Mouse (Mus musculus) CH12.LX (cell line): Measurements from ENCODE around the gene Nucb1.

Source experiments
- CTCF ChIP-seq, 2 experiments: IDR thresholded peaks in 1 of 2; conservative IDR thresholded peaks in 1 of 2; 2 replicates each; pipeline ENCODE4 v1.5.1; 2011 to 2012; ENCODE audit warnings: low read depth in 2 of 2, low read length in 2 of 2, improper control_type of control experiment in 1 of 2, inconsistent platforms in 1 of 2, mild to moderate bottlenecking in 1 of 2, moderate library complexity in 1 of 2
- ELF1 ChIP-seq: IDR thresholded peaks from 2 replicates; pipeline ENCODE4 v1.6.1; 2014; ENCODE audit warnings: low read depth, mild to moderate bottlenecking, inconsistent platforms, low read length, improper control_type of control experiment
- EP300 ChIP-seq: IDR thresholded peaks from 2 replicates; pipeline ENCODE4 v1.6.1; 2011; ENCODE audit warnings: low read length, improper control_type of control experiment
- ETS1 ChIP-seq: conservative IDR thresholded peaks from 2 replicates; pipeline ENCODE4 v1.6.1; 2012; ENCODE audit warnings: low read depth, mild to moderate bottlenecking, inconsistent platforms, low read length, improper control_type of control experiment, moderate library complexity
- NELFE ChIP-seq: IDR thresholded peaks from 2 replicates; pipeline ENCODE4 v1.6.1; 2011; ENCODE audit warnings: low read depth, low read length, improper control_type of control experiment
- POLR2A ChIP-seq: IDR thresholded peaks from 2 replicates; pipeline ENCODE4 v1.6.1; 2011; ENCODE audit warnings: low read depth, mild to moderate bottlenecking, improper control_type of control experiment, low read length
- TBP ChIP-seq: conservative IDR thresholded peaks from 2 replicates; pipeline ENCODE4 v1.6.1; 2011; ENCODE audit warnings: low read depth, low read length, improper control_type of control experiment
- TCF12 ChIP-seq: IDR thresholded peaks from 2 replicates; pipeline ENCODE4 v1.6.1; 2014; ENCODE audit warnings: low read depth, mild to moderate bottlenecking, inconsistent platforms, low read length, improper control_type of control experiment
- USF1 ChIP-seq: IDR thresholded peaks from 2 replicates; pipeline ENCODE4 v1.6.1; 2014; ENCODE audit warnings: low read depth, mild to moderate bottlenecking, inconsistent platforms, low read length, improper control_type of control experiment
- ZC3H11A ChIP-seq: IDR thresholded peaks from 2 replicates; pipeline ENCODE4 v1.6.1; 2012; ENCODE audit warnings: low read depth, mild to moderate bottlenecking, inconsistent platforms, low read length, improper control_type of control experiment

DNA sequence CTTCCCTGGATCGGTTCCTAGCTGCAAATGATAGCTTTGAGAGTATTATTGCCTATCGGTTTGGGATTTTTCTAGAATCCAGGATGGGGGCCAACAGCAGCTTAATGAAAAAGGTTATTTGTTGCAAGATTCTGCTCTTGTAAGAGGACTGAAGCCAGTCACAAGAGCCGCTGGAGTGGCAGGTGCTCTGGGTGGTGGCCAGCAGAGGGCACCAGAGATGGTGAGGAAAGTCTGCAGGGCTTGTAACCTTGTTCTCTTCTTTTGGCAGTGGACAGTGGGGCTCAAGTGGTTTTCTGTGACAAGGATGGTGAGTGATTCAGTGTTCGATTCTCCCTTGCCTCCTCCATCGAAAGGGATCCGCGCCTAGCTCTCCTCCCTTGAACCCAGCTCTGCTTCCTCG is 45.6 kb upstream of the Nucb1 start:
- no peak for TF ChIP-seq TCF12
- TF ChIP-seq CTCF (conservative IDR thresholded peaks at IDR 0.05 in 1 of 2, IDR thresholded peaks at IDR 0.05 in 1 of 2; ENCODE audit: low read depth in 2 of 2, low read length in 2 of 2), result peak; percentile 71 to 90
- TF ChIP-seq ETS1, result no peak
- TF ChIP-seq ELF1, result no peak
- TF ChIP-seq POLR2A, result no peak
- no peak for TF ChIP-seq TBP
- no peak for TF ChIP-seq EP300
- TF ChIP-seq ZC3H11A, result peak; percentile 24; the same call in 1 of the 2 replicates
- TF ChIP-seq USF1, result no peak
- peak; percentile 24; the same call in 1 of the 2 replicates for TF ChIP-seq NELFE
